Mouse (Mus musculus): ENCODE results near the gene Gpatch2.

Gpatch2 gene

DNA sequence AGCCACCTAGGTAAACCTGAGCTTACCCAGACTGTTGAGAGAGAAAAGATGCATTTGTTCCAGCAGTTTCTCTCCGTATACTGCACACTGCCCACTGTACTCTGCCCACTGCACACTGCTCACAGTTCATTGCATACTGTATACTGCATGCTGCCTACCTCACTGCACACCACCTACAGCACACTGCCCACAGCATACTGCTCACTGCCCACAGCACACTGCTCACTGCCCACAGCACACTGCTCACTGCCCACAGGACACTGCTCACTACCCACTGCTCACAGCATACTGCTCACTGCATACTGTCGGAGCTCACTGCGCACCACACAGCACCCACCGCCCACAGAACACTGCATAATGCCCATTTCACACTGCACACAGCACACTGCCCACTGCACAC is 159.1 kb downstream of the Gpatch2 start:
- no peak for DNase-seq

- no peak for DNase-seq
These were observed 161.8 kb downstream of the Gpatch2 start for GRCm38 (mm10) chr1:187376946-187377671.

DNA sequence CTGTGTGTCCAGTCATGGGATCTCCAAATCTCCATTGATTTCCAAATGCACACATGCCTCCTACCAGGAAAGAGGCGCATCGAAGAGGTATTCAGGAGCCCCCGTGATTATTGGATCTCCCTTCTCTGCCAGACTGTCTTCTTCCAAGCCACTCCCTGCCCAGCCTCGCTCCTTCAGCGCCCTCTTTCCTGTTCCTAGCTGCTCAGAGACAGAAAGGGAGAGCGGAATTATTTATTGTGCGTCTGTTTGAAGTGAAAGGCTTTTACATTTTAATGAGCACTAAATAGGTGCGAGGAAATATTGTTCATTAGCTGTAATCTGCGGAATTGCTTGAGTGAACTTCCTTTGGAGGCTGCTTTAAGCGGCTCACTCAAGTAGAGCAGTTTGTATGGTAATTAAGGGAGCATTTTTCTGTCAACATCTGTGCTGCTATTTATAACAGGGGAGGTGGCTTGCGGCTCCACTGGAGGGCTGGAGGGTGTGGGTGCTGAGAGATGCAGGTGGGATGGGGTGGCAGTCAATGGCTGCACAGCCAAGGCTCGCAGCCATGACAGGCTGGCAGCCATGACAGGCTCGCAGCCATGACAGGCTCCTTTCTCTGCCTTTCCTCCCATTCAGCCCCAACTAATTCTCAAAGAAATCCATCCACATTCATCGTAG is 162.7 kb downstream of the Gpatch2 start:
- DNase-seq = no peak

- no peak for DNase-seq
These were observed 174.2 kb downstream of the Gpatch2 start for GRCm38 (mm10) chr1:187389476-187389875.

- DNase-seq = no peak
These were observed 185.5 kb downstream of the Gpatch2 start for GRCm38 (mm10) chr1:187400834-187401233.

Measured in lung, postnatal 14 days (tissue).